Mouse (Mus musculus): ENCODE data around the gene Ttc8. TPM values are rescaled to one million over a fixed set of nuclear protein-coding genes. Genes with fewer than 3 reads are reported as not detected.
A peak's percentile ranks its signal among the peaks of the same experiment; 100 is the strongest.

Ttc8 gene
- polyA plus RNA-seq, 1 experiment from 2014 or later: 32.6 TPM

DNA sequence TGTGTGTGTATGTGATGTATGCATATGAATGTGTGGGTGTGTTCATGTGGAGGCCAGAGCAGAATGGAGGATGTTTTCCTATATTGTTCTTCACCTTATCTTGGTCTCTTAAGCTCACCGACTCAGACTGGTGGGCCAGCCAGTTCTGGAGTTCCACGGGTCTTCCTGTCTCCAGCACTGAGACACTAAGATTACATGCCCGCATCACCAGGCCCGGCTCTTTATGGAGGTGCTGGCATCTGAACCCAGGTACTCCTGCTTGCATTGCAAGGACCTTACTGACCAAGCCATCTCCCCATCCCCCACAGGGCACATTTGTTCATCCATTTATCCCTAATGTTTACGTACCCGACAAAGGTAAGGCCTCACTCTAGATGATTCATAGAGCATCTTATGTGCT is 89.7 kb downstream of the Ttc8 start:
- WGBS: 89% methylated on average over 6 of the region's 6 CpGs
- H3K4me3 ChIP-seq: no peak overlapping the region
- H3K27me3 ChIP-seq (ENCODE audit: low read depth, poor library complexity, severe bottlenecking): 0 out of 2 replicates have a peak, but pooled peaks cover 5% of the 10 kb centered on the region
- H3K27ac ChIP-seq: no peak overlapping the region
- no peaks in the 10 kb centered on the region for H3K9me3 ChIP-seq (replicated peaks)
- peaks cover 4% of the 10 kb centered on the region; the same call in 1 of the 2 replicates for H3K4me1 ChIP-seq
- DNase-seq (ENCODE audit: low spot score): no peak
- H3K36me3 ChIP-seq: no peaks in the 10 kb centered on the region

DNA sequence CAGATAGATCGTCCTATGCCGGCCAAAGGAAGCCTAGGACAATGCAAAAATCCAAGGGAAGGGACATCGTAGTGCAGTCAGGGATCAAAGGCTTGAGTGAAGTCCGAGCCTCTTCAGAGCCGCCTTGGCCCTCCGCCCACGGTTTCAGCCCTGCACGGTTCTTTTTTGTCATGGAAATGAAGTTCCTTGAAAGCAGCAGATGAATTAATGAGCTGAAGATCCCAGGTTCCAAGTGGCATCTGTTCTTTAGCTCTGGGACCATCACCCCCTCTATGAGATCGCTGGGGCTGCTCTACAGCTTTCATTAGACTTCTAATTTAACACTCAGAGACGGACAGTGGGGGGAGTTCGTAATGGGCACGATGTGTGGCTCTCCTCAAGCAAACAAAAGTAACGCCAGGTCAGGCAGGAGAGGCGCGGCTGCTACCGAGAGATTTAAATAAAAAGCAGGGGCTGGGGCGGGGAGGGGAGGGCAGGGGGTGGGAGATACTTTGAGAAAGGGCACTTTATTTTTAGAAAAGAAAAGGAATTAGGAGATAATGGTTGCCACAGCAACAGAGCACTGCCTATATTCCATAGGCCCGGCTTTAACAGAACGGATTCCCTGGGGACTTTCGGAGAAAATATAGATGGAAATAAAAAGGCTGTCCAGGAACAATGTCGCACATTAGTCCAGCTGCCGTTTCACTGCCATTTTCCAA is 90.9 kb downstream of the Ttc8 start:
- Histone ChIP-seq H3K27ac (no peak overlapping the region), H3K4me3 (peak overlapping the region; percentile 24; the same call in 1 of the 2 replicates)
- 19% methylated on average over 22 of the region's 22 CpGs for WGBS

DNA sequence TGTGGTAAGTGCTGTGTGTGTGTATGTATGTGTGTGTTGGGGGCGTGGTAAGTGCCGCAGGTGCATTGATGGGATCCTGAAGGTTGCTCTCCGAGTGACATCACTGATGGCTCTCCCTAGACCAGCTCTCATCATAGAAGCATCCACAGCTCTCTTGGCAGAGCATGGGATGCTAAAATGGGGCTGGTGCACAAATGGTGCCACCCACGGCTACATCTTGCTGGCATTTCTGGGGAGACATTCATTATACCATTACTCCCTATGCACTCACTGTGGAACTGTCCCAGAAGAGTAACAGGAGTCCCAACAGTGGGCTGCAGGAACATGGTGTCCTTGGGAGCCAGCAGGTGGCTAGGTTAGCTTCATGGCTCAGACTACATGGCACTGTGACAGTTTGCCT is 95.5 kb downstream of the Ttc8 start:
- no peaks in the 10 kb centered on the region for H3K36me3 ChIP-seq
- DNase-seq (ENCODE audit: low spot score): no peak
- no peaks in the 10 kb centered on the region for H3K9me3 ChIP-seq (replicated peaks)
- no peak overlapping the region for H3K4me3 ChIP-seq
- H3K27ac ChIP-seq: no peak overlapping the region
- 93% methylated on average over 4 of the region's 4 CpGs for WGBS
- 0 out of 2 replicates have a peak, but pooled peaks cover 2% of the 10 kb centered on the region for H3K27me3 ChIP-seq (ENCODE audit: low read depth, poor library complexity, severe bottlenecking)
- peaks cover 4% of the 10 kb centered on the region; the same call in 1 of the 2 replicates for H3K4me1 ChIP-seq

More for the DNA sequence above, 90.9 kb downstream of the Ttc8 start:
- Histone ChIP-seq H3K27me3 (ENCODE audit: low read depth, poor library complexity, severe bottlenecking) (0 out of 2 replicates have a peak, but pooled peaks cover 5% of the 10 kb centered on the region), H3K4me1 (peaks cover 4% of the 10 kb centered on the region; the same call in 1 of the 2 replicates), H3K9me3 (replicated peaks) (no peaks in the 10 kb centered on the region), H3K36me3 (no peaks in the 10 kb centered on the region)
- DNase-seq (ENCODE audit: low spot score): no peak

DNA sequence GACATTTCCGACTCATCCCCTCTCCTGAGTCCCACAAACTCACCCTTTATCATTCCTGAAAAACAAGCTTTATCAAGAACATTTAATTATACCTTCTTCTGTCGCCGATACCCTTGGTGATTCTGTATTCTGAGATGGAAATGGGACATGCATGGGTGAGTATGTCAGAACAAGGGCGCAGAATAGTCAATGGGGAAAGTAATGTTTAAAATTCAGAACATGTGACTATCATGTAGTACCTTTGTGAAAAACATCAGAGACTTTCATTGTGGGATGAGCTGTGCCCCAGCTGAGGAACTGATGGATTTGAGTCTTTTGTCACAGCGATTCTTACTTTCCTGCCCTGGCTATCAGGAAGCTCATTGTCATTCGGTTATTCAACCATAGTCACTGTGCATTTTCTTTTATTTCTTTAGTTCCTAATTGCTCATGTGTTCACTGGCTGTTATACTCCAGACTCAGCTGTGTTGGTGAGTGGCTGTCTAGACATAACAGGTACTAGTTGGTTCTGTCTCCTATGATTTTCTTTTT is 104.1 kb downstream of the Ttc8 start:
- H3K27ac ChIP-seq: no peak overlapping the region
- no peaks in the 10 kb centered on the region for H3K4me1 ChIP-seq
- WGBS: 92% methylated on average over 6 of the region's 6 CpGs
- no peaks in the 10 kb centered on the region for H3K9me3 ChIP-seq (replicated peaks)
- no peaks in the 10 kb centered on the region for H3K27me3 ChIP-seq (ENCODE audit: low read depth, poor library complexity, severe bottlenecking)
- no peaks in the 10 kb centered on the region for H3K36me3 ChIP-seq
- no peak overlapping the region for H3K4me3 ChIP-seq
- no peak for DNase-seq (ENCODE audit: low spot score)

DNA sequence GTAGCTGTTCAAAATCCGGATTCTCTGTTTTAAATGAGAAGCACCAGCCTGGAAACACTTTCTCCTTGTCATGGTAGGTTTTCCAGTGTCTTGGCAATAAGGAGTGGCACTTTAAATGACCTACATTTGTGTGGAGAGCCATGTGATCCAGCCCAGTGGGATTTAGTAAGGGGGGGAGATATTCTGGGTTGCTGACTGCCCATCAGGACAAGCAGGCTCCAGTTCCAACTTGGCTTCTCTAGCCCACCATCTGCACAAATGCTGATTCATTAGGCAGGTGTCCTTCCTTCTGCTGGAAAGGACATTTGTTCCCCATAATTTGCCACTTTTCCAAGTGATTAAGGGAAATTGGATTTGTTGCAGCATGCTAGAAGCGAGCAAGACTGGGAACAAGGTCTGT is 105.9 kb downstream of the Ttc8 start:
- no peaks in the 10 kb centered on the region for H3K27me3 ChIP-seq (ENCODE audit: low read depth, poor library complexity, severe bottlenecking)
- no peak overlapping the region for H3K4me3 ChIP-seq
- no peaks in the 10 kb centered on the region for H3K4me1 ChIP-seq
- DNase-seq (ENCODE audit: low spot score): no peak
- H3K9me3 ChIP-seq (replicated peaks): no peaks in the 10 kb centered on the region
- no peaks in the 10 kb centered on the region for H3K36me3 ChIP-seq
- H3K27ac ChIP-seq: no peak overlapping the region
- 81% methylated on average over 2 of the region's 2 CpGs for WGBS

DNA sequence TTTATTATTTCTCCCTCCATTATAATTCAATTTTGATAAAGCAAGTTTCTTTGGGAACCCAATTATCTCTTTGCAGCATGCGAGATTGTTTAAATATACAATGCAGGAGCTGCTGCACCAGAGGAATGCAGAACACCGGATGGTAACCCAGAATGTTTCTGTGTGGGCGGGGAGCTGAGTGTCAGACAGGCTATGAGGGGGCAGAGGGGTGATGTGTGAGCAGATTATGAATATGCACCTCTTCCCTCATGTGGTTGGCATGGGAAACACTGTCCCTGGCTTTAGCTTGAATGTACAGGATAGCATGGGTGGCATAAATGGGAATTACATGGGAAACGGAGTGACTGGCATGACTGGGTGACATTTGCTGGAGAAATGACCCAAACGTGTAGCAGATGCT is 108.3 kb downstream of the Ttc8 start:
- Histone ChIP-seq H3K4me1 (no peaks in the 10 kb centered on the region), H3K27ac (no peak overlapping the region), H3K4me3 (no peak overlapping the region), H3K9me3 (replicated peaks) (no peaks in the 10 kb centered on the region), H3K36me3 (no peaks in the 10 kb centered on the region), H3K27me3 (ENCODE audit: low read depth, poor library complexity, severe bottlenecking) (no peaks in the 10 kb centered on the region)
- no peak for DNase-seq (ENCODE audit: low spot score)
- WGBS: 77% methylated on average over 5 of the region's 5 CpGs

DNA sequence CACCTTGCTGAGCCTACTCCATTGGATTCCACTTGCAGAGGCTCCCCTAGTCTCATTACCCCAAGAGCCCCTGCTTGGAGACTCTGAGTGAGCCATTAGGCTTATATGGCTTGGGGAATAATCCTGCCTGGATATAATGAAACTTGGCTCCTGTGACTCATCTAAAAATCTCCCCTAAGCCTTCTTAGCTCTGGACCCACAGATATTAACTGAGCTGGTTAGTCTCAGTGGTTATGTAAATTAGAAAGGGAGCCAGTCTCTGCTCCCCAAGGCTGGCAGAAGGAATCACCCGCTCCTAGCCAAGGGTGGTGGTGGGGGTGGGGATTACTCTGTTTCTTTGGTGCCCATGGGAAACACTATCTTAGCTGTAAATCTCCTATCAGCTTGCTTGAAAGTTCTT is 109.6 kb downstream of the Ttc8 start:
- DNase-seq (ENCODE audit: low spot score): no peak
- Histone ChIP-seq H3K27me3 (ENCODE audit: low read depth, poor library complexity, severe bottlenecking) (no peaks in the 10 kb centered on the region), H3K27ac (no peak overlapping the region), H3K9me3 (replicated peaks) (no peaks in the 10 kb centered on the region), H3K4me3 (no peak overlapping the region), H3K36me3 (no peaks in the 10 kb centered on the region), H3K4me1 (no peaks in the 10 kb centered on the region)
- WGBS: 54% methylated on average over 1 of the region's 1 CpGs

Other genes with a start within 250 kb of the Ttc8 start
- gene Ptpn21, start 183.2 kb upstream of the Ttc8 start, polyA plus RNA-seq (2016; fragmentation: Nextera tagmentation; extraction: Ambion mirVana): 5.1 and 6.0 TPM in 2 replicates
- 127 and 141 TPM in 2 replicates for gene Zc3h14, start 173.6 kb upstream of the Ttc8 start, polyA plus RNA-seq (2016; fragmentation: Nextera tagmentation; extraction: Ambion mirVana)
- gene Eml5, start 19.1 kb upstream of the Ttc8 start, polyA plus RNA-seq (2016; fragmentation: Nextera tagmentation; extraction: Ambion mirVana): 1.6 and 1.8 TPM in 2 replicates

Data from limb, embryonic 10.5 days (tissue).